Mouse (Mus musculus) embryonic facial prominence, embryonic 15.5 days (tissue): ENCODE measurements around the gene Nt5dc3. TPM values are rescaled to one million over a fixed set of nuclear protein-coding genes. Genes with fewer than 3 reads are reported as not detected.

Experiments
- ATAC-seq: fragments of 200-750 bp; cut with Nextera tagmentation; 2 replicates; pipeline ENCODE4 v1.8.0; 2017; ENCODE audit warnings: low read depth, moderate TSS enrichment; ENCODE audit not compliant: insufficient number of reproducible peaks, low FRiP score, low TSS enrichment
- H3K27ac ChIP-seq: fragments of 300-500 bp; sonication (generic); replicated peaks from 2 replicates; pipeline ENCODE4 v1.5.1; 2015; ENCODE audit warnings: mild to moderate bottlenecking, inconsistent platforms
- H3K27me3 ChIP-seq: fragments of 300-500 bp; sonication (generic); 2 replicates; pipeline ENCODE4 v1.6.1; 2015; ENCODE audit warnings: inconsistent platforms
- H3K36me3 ChIP-seq: fragments of 300-500 bp; sonication (generic); 2 replicates; pipeline ENCODE4 v1.6.1; 2015; ENCODE audit warnings: mild to moderate bottlenecking, inconsistent platforms
- H3K4me1 ChIP-seq: fragments of 300-500 bp; sonication (generic); 2 replicates; pipeline ENCODE4 v1.6.1; 2015; ENCODE audit warnings: inconsistent platforms
- H3K4me2 ChIP-seq: fragments of 300-500 bp; sonication (generic); replicated peaks from 2 replicates; pipeline ENCODE4 v1.6.1; 2015; ENCODE audit warnings: mild to moderate bottlenecking, inconsistent platforms
- H3K4me3 ChIP-seq: fragments of 300-500 bp; sonication (generic); replicated peaks from 2 replicates; pipeline ENCODE4 v1.5.1; 2015; ENCODE audit warnings: mild to moderate bottlenecking, inconsistent platforms
- H3K9ac ChIP-seq: fragments of 300-500 bp; sonication (generic); 2 replicates; pipeline ENCODE4 v1.6.1; 2015; ENCODE audit warnings: inconsistent platforms
- H3K9me3 ChIP-seq: fragments of 300-500 bp; sonication (generic); replicated peaks from 2 replicates; pipeline ENCODE4 v1.6.1; 2016; ENCODE audit warnings: inconsistent platforms
- WGBS: fragments of 180-500 bp; shearing (Covaris S2); methylation state at CpG from one replicate; pipeline ENCODE4 v1.1.7; 2015; 5-methylcytosine and 5-hydroxymethylcytosine counted together
- polyA plus RNA-seq: library from polyadenylated mRNA; unstranded; fragments of >200 nt; fragmentation: Nextera tagmentation; extraction: Ambion mirVana; gene quantifications from 2 replicates; pipeline ENCODE4 v1.2.1, GENCODE M21; 2015

Nt5dc3 gene
- polyA plus RNA-seq, 1 experiment from 2014 or later, result 1.5 TPM

DNA sequence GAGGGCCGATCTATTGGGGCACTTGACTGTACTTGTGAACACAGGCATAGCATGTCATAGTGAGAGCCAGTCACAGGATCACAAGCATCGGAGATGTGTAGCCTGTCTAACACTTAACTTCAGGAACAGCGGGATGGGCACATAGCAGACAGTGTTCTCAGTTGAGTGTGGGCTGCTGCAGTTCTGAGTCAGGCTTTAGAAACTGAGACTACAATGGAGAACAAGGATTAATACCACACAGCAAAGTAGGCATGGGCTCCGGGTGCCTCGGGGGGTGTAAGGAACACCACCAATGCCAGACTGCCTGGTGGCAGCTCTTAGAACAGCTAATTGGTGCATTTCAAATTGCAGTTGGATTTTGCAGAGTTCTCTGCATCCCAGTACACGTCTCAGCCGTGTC lies 42.2 kb downstream of the Nt5dc3 start:
- 0 out of 2 replicates have a peak, but pooled peaks cover 3% of the 10 kb centered on the region for H3K36me3 ChIP-seq
- H3K9ac ChIP-seq, result no peak overlapping the region
- ATAC-seq, result no peak
- H3K4me3 ChIP-seq, result no peak overlapping the region
- H3K4me2 ChIP-seq, result no peak overlapping the region
- peaks cover 12% of the 10 kb centered on the region for H3K4me1 ChIP-seq
- WGBS, result 80% methylated on average over 7 of the region's 7 CpGs
- no peak overlapping the region for H3K27ac ChIP-seq
- H3K9me3 ChIP-seq, result no peaks in the 10 kb centered on the region
- no peaks in the 10 kb centered on the region for H3K27me3 ChIP-seq

GRCm38 (mm10) chr10:86824093-86824492 lies 45.3 kb downstream of the Nt5dc3 start:
- Histone ChIP-seq H3K9me3 (no peaks in the 10 kb centered on the region), H3K9ac (no peak overlapping the region), H3K36me3 (0 out of 2 replicates have a peak, but pooled peaks cover 3% of the 10 kb centered on the region), H3K27ac (no peak overlapping the region), H3K4me2 (no peak overlapping the region), H3K4me3 (no peak overlapping the region), H3K27me3 (no peaks in the 10 kb centered on the region), H3K4me1 (peaks cover 12% of the 10 kb centered on the region)
- 67% methylated on average over 6 of the region's 6 CpGs for WGBS
- ATAC-seq, result no peak

DNA sequence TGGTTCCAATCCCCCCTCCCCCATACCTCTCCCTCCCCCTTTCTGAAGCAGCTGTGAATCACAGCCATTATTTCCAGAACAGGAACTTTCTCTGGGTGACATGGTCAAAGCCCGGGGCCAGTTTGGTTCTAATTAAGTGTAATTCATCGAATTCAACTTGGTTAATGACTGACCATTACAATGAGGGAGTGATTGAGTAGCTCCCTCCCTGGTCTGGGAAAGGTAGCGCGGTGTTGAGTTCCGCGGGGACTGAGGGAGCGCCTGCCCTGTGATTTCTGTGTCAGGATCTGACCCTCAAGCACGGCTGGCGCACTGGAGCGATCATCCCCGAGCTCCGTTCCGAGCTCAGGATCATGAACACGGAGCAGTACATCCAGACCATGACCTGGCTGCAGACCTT lies 46.1 kb downstream of the Nt5dc3 start:
- Histone ChIP-seq H3K4me2 (no peak overlapping the region), H3K27ac (no peak overlapping the region), H3K4me1 (peaks cover 4% of the 10 kb centered on the region), H3K9me3 (no peaks in the 10 kb centered on the region), H3K9ac (no peak overlapping the region), H3K4me3 (no peak overlapping the region), H3K36me3 (0 out of 2 replicates have a peak, but pooled peaks cover 3% of the 10 kb centered on the region), H3K27me3 (no peaks in the 10 kb centered on the region)
- 57% methylated on average over 14 of the region's 14 CpGs for WGBS
- ATAC-seq, result no peak

DNA sequence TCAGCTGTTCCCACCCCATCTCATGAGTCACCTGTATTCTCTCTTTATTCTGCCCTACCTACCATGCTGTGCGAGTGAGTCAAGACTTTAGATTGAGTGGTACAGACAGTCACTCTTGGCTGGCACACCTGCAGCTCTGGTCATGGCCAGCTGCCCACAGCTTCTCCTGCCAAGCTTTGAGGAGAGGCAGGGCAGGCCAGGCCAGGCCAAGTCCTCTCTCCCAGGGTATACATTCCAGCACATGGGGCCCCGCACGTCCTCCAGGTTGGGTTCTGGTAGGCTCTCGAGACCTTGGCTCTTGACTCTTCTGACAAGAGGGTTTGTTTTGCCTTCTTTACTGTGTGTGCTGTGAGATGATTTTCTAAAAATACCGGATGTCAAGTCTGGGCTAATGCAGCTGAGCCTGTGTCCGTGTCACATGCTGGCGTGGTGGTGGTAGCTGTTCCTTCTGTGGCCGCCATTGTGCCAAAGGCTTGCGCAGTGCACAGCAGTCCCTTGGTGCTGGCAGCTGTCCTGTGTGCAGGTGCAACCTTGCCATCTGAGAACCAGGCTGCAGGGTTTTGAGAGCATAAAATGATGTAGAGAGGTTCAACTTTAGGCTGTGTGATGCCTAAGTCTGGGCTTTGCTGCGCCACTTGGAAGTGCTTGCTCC lies 47.2 kb downstream of the Nt5dc3 start:
- H3K9me3 ChIP-seq, result no peaks in the 10 kb centered on the region
- H3K4me1 ChIP-seq, result no peaks in the 10 kb centered on the region
- ATAC-seq, result no peak
- H3K4me3 ChIP-seq, result no peak overlapping the region
- WGBS, result 77% methylated on average over 10 of the region's 10 CpGs
- H3K9ac ChIP-seq, result no peak overlapping the region
- no peak overlapping the region for H3K27ac ChIP-seq
- H3K27me3 ChIP-seq, result no peaks in the 10 kb centered on the region
- 0 out of 2 replicates have a peak, but pooled peaks cover 3% of the 10 kb centered on the region for H3K36me3 ChIP-seq
- no peak overlapping the region for H3K4me2 ChIP-seq

DNA sequence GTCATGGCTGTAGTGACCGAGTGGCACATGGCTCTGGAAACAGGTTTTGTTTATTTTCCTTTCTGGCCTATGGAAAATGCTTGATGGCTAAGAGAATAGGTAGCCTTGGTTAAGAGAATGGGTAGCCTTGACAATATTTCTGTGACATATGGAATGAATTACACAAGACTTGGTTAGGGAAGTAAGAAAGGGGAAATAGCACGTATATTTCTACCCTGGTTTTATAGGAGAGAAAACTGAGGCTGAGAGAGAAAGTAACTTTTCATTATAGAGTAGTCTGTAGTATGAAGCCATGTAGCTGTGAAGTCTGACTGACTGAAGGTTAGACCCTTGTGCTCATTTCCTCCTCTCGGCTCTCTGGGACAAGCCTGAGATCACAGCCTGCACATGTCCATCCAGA lies 48.1 kb downstream of the Nt5dc3 start:
- H3K9ac ChIP-seq, result no peak overlapping the region
- no peak for ATAC-seq
- 64% methylated on average over 3 of the region's 3 CpGs for WGBS
- no peaks in the 10 kb centered on the region for H3K27me3 ChIP-seq
- no peaks in the 10 kb centered on the region for H3K9me3 ChIP-seq
- no peak overlapping the region for H3K27ac ChIP-seq
- no peak overlapping the region for H3K4me2 ChIP-seq
- H3K4me3 ChIP-seq, result no peak overlapping the region
- H3K36me3 ChIP-seq, result 0 out of 2 replicates have a peak, but pooled peaks cover 7% of the 10 kb centered on the region
- no peaks in the 10 kb centered on the region for H3K4me1 ChIP-seq

GRCm38 (mm10) chr10:86828221-86829135 lies 49.7 kb downstream of the Nt5dc3 start:
- Histone ChIP-seq H3K9ac (no peak overlapping the region), H3K4me2 (no peak overlapping the region), H3K4me1 (no peaks in the 10 kb centered on the region), H3K9me3 (no peaks in the 10 kb centered on the region), H3K36me3 (0 out of 2 replicates have a peak, but pooled peaks cover 7% of the 10 kb centered on the region), H3K27me3 (no peaks in the 10 kb centered on the region), H3K27ac (no peak overlapping the region), H3K4me3 (no peak overlapping the region)
- WGBS, result 83% methylated on average over 15 of the region's 15 CpGs
- ATAC-seq, result no peak

DNA sequence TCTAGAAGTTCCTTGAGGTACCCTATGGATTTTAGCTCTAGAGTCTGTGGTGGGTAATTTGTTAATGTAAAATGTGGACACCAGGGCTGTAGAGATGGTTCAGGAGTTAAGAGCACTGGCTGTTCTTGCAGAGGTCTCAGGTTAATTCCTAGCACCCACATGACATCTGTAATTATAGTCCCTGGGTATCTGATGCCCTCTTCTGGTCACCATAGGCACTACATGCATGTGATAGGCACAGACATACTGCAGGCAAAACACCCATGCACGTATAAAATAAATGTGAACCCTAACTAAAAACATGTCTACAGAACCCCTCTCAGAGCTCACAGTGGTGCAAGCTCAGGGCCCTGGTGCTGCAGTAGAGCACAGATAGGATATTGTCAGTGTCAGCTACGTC lies 50.7 kb downstream of the Nt5dc3 start:
- Histone ChIP-seq H3K27ac (no peak overlapping the region), H3K4me1 (no peaks in the 10 kb centered on the region), H3K36me3 (0 out of 2 replicates have a peak, but pooled peaks cover 7% of the 10 kb centered on the region), H3K4me2 (no peak overlapping the region), H3K9me3 (no peaks in the 10 kb centered on the region), H3K9ac (no peak overlapping the region), H3K27me3 (no peaks in the 10 kb centered on the region), H3K4me3 (no peak overlapping the region)
- no peak for ATAC-seq
- WGBS, result 93% methylated on average over 2 of the region's 2 CpGs

DNA sequence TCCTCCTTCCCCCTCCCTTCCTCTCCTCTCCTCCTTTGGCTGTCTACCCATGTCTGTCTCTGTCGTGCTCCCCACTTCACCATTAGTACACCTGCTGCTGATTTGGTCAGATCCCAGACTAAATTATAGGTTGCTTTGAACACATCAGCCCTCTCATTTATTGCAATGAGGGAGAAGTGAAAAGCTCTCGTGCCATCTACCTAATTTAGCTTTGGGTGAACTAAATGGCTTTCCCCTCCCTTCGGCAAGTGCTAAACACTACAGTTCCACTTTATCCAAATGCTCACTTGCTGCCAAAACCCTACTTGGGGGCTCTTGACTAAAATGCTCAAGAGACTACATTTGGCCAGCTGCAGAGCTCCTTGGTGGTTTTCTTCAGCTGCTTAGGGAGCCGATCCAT lies 58.0 kb downstream of the Nt5dc3 start:
- ATAC-seq, result no peak
- Histone ChIP-seq H3K4me3 (no peak overlapping the region), H3K9ac (no peak overlapping the region), H3K4me2 (no peak overlapping the region), H3K27me3 (no peaks in the 10 kb centered on the region), H3K27ac (no peak overlapping the region), H3K9me3 (no peaks in the 10 kb centered on the region), H3K4me1 (no peaks in the 10 kb centered on the region), H3K36me3 (0 out of 2 replicates have a peak, but pooled peaks cover 2% of the 10 kb centered on the region)
- WGBS, result 55% methylated on average over 4 of the region's 4 CpGs

DNA sequence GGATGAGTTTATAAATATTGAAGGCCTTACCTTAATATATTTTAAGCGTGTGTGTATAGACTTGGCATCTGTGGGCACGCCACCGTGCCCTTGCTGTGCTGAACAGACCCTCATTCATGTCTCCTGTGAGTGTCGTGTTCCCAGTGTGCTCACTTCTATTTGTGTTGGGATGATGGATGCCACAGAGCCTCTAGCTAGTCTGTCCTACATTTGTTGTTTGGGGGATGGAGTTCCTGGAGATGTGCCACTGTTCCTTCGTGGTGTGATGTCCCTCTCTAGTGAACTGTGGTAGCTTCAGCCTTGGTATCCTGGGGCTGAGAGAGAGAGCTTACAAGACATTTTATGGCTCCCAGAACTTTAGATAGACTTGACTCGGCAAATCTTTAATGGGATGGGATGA lies 60.0 kb downstream of the Nt5dc3 start:
- no peak overlapping the region for H3K4me2 ChIP-seq
- no peaks in the 10 kb centered on the region for H3K4me1 ChIP-seq
- ATAC-seq, result no peak
- H3K9ac ChIP-seq, result no peak overlapping the region
- H3K4me3 ChIP-seq, result no peak overlapping the region
- H3K27ac ChIP-seq, result no peak overlapping the region
- H3K27me3 ChIP-seq, result no peaks in the 10 kb centered on the region
- 82% methylated on average over 6 of the region's 6 CpGs for WGBS
- no peaks in the 10 kb centered on the region for H3K9me3 ChIP-seq
- H3K36me3 ChIP-seq, result no peaks in the 10 kb centered on the region

DNA sequence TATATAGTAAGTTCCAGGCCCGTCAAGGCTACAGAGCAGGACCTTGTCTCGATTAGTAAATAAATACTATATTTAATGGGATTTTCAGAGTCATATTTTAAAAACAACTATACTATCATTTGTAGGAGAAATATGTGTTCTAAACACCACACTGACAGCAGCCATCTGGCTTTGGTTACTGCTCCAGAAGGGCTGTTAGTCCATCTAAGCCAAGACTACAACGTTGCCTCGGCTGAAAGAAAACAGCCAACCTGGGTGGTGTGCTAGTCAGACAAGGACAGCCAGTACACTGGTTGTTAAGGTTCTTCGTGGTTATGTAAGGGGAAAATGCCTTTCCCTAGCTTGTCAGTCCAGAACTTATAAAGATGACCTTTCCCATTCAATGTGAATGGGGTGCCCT lies 63.9 kb downstream of the Nt5dc3 start:
- no peaks in the 10 kb centered on the region for H3K36me3 ChIP-seq
- H3K4me1 ChIP-seq, result no peaks in the 10 kb centered on the region
- no peaks in the 10 kb centered on the region for H3K27me3 ChIP-seq
- no peak overlapping the region for H3K4me2 ChIP-seq
- no peak overlapping the region for H3K27ac ChIP-seq
- 67% methylated on average over 5 of the region's 5 CpGs for WGBS
- no peak overlapping the region for H3K9ac ChIP-seq
- ATAC-seq, result no peak
- H3K9me3 ChIP-seq, result no peaks in the 10 kb centered on the region
- H3K4me3 ChIP-seq, result no peak overlapping the region

DNA sequence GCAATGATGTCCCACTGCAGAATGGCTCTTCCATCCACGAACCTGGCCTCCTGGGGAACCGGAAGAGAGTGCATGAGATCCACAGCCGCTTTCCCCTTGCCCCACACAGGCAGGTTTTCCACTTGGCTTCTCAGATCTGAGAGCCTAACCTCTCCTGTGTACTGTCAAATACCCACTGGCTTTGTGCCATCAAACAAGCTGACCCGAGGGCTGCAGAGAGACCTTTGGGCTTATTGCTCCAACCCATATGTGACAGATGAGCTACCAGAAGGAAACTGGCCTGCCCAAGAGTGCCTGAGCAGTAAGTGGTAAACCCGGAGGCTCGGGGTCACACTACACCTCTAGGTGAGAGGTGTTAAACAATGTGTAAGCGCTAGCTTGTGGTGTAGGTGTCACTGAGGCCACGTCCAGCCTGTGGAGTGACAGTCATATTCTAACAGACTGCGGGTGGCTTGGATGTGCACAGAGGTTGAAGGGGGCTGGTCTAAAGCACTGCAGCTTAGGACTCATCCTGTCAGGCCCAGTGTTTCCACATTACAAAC lies 68.2 kb downstream of the Nt5dc3 start:
- no peaks in the 10 kb centered on the region for H3K9me3 ChIP-seq
- H3K4me1 ChIP-seq, result no peaks in the 10 kb centered on the region
- no peak for ATAC-seq
- no peaks in the 10 kb centered on the region for H3K36me3 ChIP-seq
- H3K4me2 ChIP-seq, result no peak overlapping the region
- 84% methylated on average over 9 of the region's 9 CpGs for WGBS
- H3K27ac ChIP-seq, result no peak overlapping the region
- no peaks in the 10 kb centered on the region for H3K27me3 ChIP-seq
- no peak overlapping the region for H3K9ac ChIP-seq
- H3K4me3 ChIP-seq, result no peak overlapping the region
